Mouse (Mus musculus) right cerebral cortex, adult 18-20 months (tissue): ENCODE data around the gene Pold1.

Experiments
- DNase-seq: peaks from one replicate; pipeline ENCODE4 v3.0.0; 2022; ENCODE audit warnings: mixed read lengths

Gene Pold1

DNA sequence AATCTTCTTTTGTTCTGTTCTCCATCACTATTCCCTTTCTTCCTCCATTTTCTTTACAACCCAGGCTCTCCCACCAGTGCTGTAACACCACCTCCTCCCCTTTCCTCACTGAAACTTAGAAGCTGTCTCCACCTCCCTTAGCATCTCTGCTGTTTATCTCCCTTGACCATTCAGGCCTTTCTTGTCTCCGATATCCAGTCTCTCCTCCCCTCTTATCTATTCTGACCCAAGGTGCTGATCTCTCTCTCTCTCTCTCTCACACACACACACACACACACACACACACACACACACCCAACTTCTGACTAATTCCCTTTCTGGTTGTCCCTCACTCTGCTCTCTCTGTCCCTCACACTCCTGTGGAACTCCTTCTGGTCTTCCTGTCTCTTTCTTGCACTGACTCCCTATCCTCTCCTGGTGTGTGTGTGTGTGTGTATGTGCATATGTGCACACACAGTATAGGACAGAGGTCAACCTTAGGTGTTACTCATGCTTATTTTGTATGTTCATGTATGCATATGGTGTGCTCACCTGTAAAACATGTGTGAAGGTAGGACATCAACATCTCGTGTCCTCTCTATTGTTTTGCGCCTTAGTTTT lies 65.7 kb downstream of the Pold1 start:
- DNase-seq, result no peak
